Mouse (Mus musculus): ENCODE measurements around the gene Fam161b. TPM values are rescaled to one million over a fixed set of nuclear protein-coding genes. Genes with fewer than 3 reads are reported as not detected.

Fam161b gene
- 1.1 TPM for polyA plus RNA-seq (2017; shearing (Covaris generic))

GRCm38 (mm10) chr12:84361555-84362489 lies at the start of gene Fam161b, which contains the start of gene Coq6:
Gene Fam161b, minus strand, starts transcription at chr12:84361833.
Gene Coq6, plus strand, starts transcription at chr12:84361657.

GRCm38 (mm10) chr12:84408819-84409507 lies 47.3 kb upstream of the Fam161b start, which contains the start of the genes Entpd5 and Bbof1:
Gene Entpd5, minus strand, starts transcription at chr12:84409029.
Gene Bbof1, plus strand, starts transcription at chr12:84409071.

GRCm38 (mm10) chr12:84316721-84317621 lies 44.7 kb downstream of the Fam161b start, which contains the start of gene Zfp410:
Gene Zfp410, plus strand, starts transcription at chr12:84316852.

Other genes starting within 250 kb of the Fam161b start
- 0.86 TPM for gene Dnal1, start 247.5 kb downstream of the Fam161b start, polyA plus RNA-seq (2017; shearing (Covaris generic))
- not detected for gene Pnma1, start 213.3 kb downstream of the Fam161b start, polyA plus RNA-seq (2017; shearing (Covaris generic))
- 28.9 TPM for gene Elmsan1, start 143.0 kb downstream of the Fam161b start, polyA plus RNA-seq (2017; shearing (Covaris generic))
- 38.0 TPM for gene Ptgr2, start 76.6 kb downstream of the Fam161b start, polyA plus RNA-seq (2017; shearing (Covaris generic))
- gene Zfp410, start 45.0 kb downstream of the Fam161b start, polyA plus RNA-seq (2017; shearing (Covaris generic)) = 71.4 TPM
- gene Coq6, start 176 bp downstream of the Fam161b start, polyA plus RNA-seq (2017; shearing (Covaris generic)) = 31.9 TPM
- gene Entpd5, start 47.2 kb upstream of the Fam161b start, polyA plus RNA-seq (2017; shearing (Covaris generic)) = 49.5 TPM
- gene Bbof1, start 47.2 kb upstream of the Fam161b start, polyA plus RNA-seq (2017; shearing (Covaris generic)) = 0.39 TPM
- gene Rnf113a2, start 55.4 kb upstream of the Fam161b start, polyA plus RNA-seq (2017; shearing (Covaris generic)) = 29.7 TPM
- 17.3 TPM for gene Aldh6a1, start 89.2 kb upstream of the Fam161b start, polyA plus RNA-seq (2017; shearing (Covaris generic))
- 23.3 TPM for gene Lin52, start 89.6 kb upstream of the Fam161b start, polyA plus RNA-seq (2017; shearing (Covaris generic))
- not detected for gene Vsx2, start 207.9 kb upstream of the Fam161b start, polyA plus RNA-seq (2017; shearing (Covaris generic))

Measured in activated CD4-positive, CD25-positive, alpha-beta regulatory T cell, adult 9 weeks (primary cell).